Mouse (Mus musculus): ENCODE results near the gene Olfr895.

GRCm38 (mm10) chr9:38267551-38267950 is at the start of gene Olfr895:
- TF ChIP-seq CTCF (IDR thresholded peaks at IDR 0.05) (no peak), EP300 (IDR thresholded peaks at IDR 0.05) (no peak)

Data from lung, postnatal 0 days (tissue).